Mouse (Mus musculus): ENCODE data around the gene Gm21518. TPM values are rescaled to one million over a fixed set of nuclear protein-coding genes. Genes with fewer than 3 reads are reported as not detected.
"Not testable (repeated sequence)": the region's sequence is repeated elsewhere in the genome, so short reads cannot be mapped to it uniquely, and the experiment has no call there.

Gm21518 gene
- polyA plus RNA-seq (2015; fragmentation: Nextera tagmentation; extraction: Ambion mirVana): not detected in 2 replicates

- not testable (repeated sequence) for H3K9ac ChIP-seq; H3K9me3 ChIP-seq; H3K27ac ChIP-seq (replicated peaks); H3K4me3 ChIP-seq; H3K36me3 ChIP-seq; ATAC-seq (ENCODE audit: extremely low read depth, insufficient number of reproducible peaks, low FRiP score, low TSS enrichment); H3K4me1 ChIP-seq; H3K4me2 ChIP-seq; H3K27me3 ChIP-seq (replicated peaks)
- WGBS: no CpG with 5 or more reads among the region's 6 CpGs
Measured at GRCm38 (mm10) chrY:62190566-62190965, at the start of gene Gm21518. TSS of gene Gm21518 (plus strand) at chrY:62190866.

All from heart, embryonic 13.5 days (tissue).